Mouse (Mus musculus) lung, embryonic 14.5 days (tissue): ENCODE results near the gene Shc2. TPM values are rescaled to one million over a fixed set of nuclear protein-coding genes. Genes with fewer than 3 reads are reported as not detected.

ENCODE experiments used
- ATAC-seq: fragments of 200-750 bp; cut with Nextera tagmentation; 2 replicates; pipeline ENCODE4 v1.8.0; 2017; ENCODE audit warnings: mild to moderate bottlenecking, moderate TSS enrichment, moderate library complexity; ENCODE audit not compliant: insufficient read depth
- DNase-seq: peaks from one replicate; pipeline ENCODE4 v3.0.0-alpha.2; 2015
- H3K27ac ChIP-seq: fragments of 300-500 bp; sonication (generic); 2 replicates; pipeline ENCODE4 v1.5.1; 2014; ENCODE audit warnings: low read depth, mild to moderate bottlenecking, moderate library complexity
- H3K27me3 ChIP-seq: fragments of 300-500 bp; sonication (generic); 2 replicates; pipeline ENCODE4 v1.6.1; 2014; ENCODE audit warnings: low read length, control low read depth; ENCODE audit not compliant: insufficient read depth
- H3K36me3 ChIP-seq: fragments of 300-500 bp; sonication (generic); 2 replicates; pipeline ENCODE4 v1.6.1; 2014; ENCODE audit warnings: control low read depth; ENCODE audit not compliant: insufficient read depth
- H3K4me1 ChIP-seq: fragments of 300-500 bp; sonication (generic); 2 replicates; pipeline ENCODE4 v1.6.1; 2014; ENCODE audit warnings: antibody characterized with exemption, control low read depth; ENCODE audit not compliant: insufficient read depth
- H3K4me2 ChIP-seq: fragments of 300-500 bp; sonication (generic); 2 replicates; pipeline ENCODE4 v1.6.1; 2014; ENCODE audit warnings: mild to moderate bottlenecking
- H3K4me3 ChIP-seq: fragments of 300-500 bp; sonication (generic); 2 replicates; pipeline ENCODE4 v1.5.1; 2014; ENCODE audit warnings: low read depth, low read length
- H3K9ac ChIP-seq: fragments of 300-500 bp; sonication (generic); 2 replicates; pipeline ENCODE4 v1.6.1; 2014
- H3K9me3 ChIP-seq: fragments of 300-500 bp; sonication (generic); 2 replicates; pipeline ENCODE4 v1.6.1; 2016; ENCODE audit warnings: low read depth, low read length, control low read depth
- CTCF ChIP-seq: IDR thresholded peaks from 2 replicates; pipeline ENCODE4 v1.5.1; 2016; ENCODE audit warnings: antibody characterized with exemption, low read depth
- WGBS: fragments of 180-500 bp; shearing (Covaris S2); extraction: QIAGEN DNeasy Blood & Tissue Kit; methylation state at CpG from one replicate; pipeline ENCODE4 v1.1.7; 2014; 5-methylcytosine and 5-hydroxymethylcytosine counted together
- polyA plus RNA-seq: library from polyadenylated mRNA; unstranded; fragments of >200 nt; fragmentation: Nextera tagmentation; extraction: Ambion mirVana; gene quantifications from 2 replicates; pipeline ENCODE4 v1.2.1, GENCODE M21; 2014

Gene Shc2
- polyA plus RNA-seq, 1 experiment from 2014 or later: 7.1 TPM

GRCm38 (mm10) chr10:79586243-79586642 lies 51.5 kb downstream of the Shc2 start:
- Histone ChIP-seq H3K4me3 (no peak overlapping the region), H3K27me3 (no peaks in the 10 kb centered on the region), H3K27ac (no peak overlapping the region), H3K9me3 (no peaks in the 10 kb centered on the region), H3K4me2 (no peak overlapping the region), H3K9ac (no peak overlapping the region), H3K4me1 (no peaks in the 10 kb centered on the region), H3K36me3 (no peaks in the 10 kb centered on the region)
- DNase-seq (no peak), ATAC-seq (no peak)
- no peak for TF ChIP-seq CTCF
- 64% methylated on average over 8 of the region's 8 CpGs for WGBS

GRCm38 (mm10) chr10:79585723-79586122 lies 52.0 kb downstream of the Shc2 start:
- Histone ChIP-seq H3K4me2 (no peak overlapping the region), H3K36me3 (no peaks in the 10 kb centered on the region), H3K27me3 (no peaks in the 10 kb centered on the region), H3K9ac (no peak overlapping the region), H3K4me3 (no peak overlapping the region), H3K27ac (no peak overlapping the region), H3K9me3 (no peaks in the 10 kb centered on the region), H3K4me1 (no peaks in the 10 kb centered on the region)
- ATAC-seq (no peak), DNase-seq (no peak)
- no peak for TF ChIP-seq CTCF
- 88% methylated on average over 5 of the region's 5 CpGs for WGBS

GRCm38 (mm10) chr10:79585136-79585535 lies 52.6 kb downstream of the Shc2 start:
- DNase-seq (no peak), ATAC-seq (no peak)
- no peak overlapping the region for H3K9ac ChIP-seq
- no peak overlapping the region for H3K4me2 ChIP-seq
- H3K4me1 ChIP-seq: no peaks in the 10 kb centered on the region
- no peaks in the 10 kb centered on the region for H3K27me3 ChIP-seq
- no peak overlapping the region for H3K27ac ChIP-seq
- H3K36me3 ChIP-seq: no peaks in the 10 kb centered on the region
- TF ChIP-seq CTCF: no peak
- no peaks in the 10 kb centered on the region for H3K9me3 ChIP-seq
- 85% methylated on average over 6 of the region's 6 CpGs for WGBS
- H3K4me3 ChIP-seq: no peak overlapping the region

- H3K4me1 ChIP-seq: no peaks in the 10 kb centered on the region
- no peak for DNase-seq
- WGBS: 70% methylated on average over 9 of the region's 9 CpGs
Measured at GRCm38 (mm10) chr10:79584426-79584825, 53.3 kb downstream of the Shc2 start.

GRCm38 (mm10) chr10:79584021-79584420 lies 53.7 kb downstream of the Shc2 start:
- TF ChIP-seq CTCF: no peak
- H3K4me1 ChIP-seq: no peaks in the 10 kb centered on the region
- no peaks in the 10 kb centered on the region for H3K9me3 ChIP-seq
- no peaks in the 10 kb centered on the region for H3K36me3 ChIP-seq
- H3K4me3 ChIP-seq: no peak overlapping the region
- no peak overlapping the region for H3K4me2 ChIP-seq
- H3K27me3 ChIP-seq: no peaks in the 10 kb centered on the region
- WGBS: 44% methylated on average over 7 of the region's 7 CpGs
- DNase-seq (no peak), ATAC-seq (no peak)
- no peak overlapping the region for H3K9ac ChIP-seq
- no peak overlapping the region for H3K27ac ChIP-seq

More at GRCm38 (mm10) chr10:79584426-79584825, 53.3 kb downstream of the Shc2 start:
- Histone ChIP-seq H3K4me3 (no peak overlapping the region), H3K9me3 (no peaks in the 10 kb centered on the region), H3K9ac (no peak overlapping the region), H3K27ac (no peak overlapping the region), H3K27me3 (no peaks in the 10 kb centered on the region), H3K4me2 (no peak overlapping the region), H3K36me3 (no peaks in the 10 kb centered on the region)
- no peak for ATAC-seq
- TF ChIP-seq CTCF: no peak

- no peaks in the 10 kb centered on the region for H3K27me3 ChIP-seq
- no peak for TF ChIP-seq CTCF
- no peaks in the 10 kb centered on the region for H3K36me3 ChIP-seq
- H3K4me3 ChIP-seq: no peak overlapping the region
- no peak overlapping the region for H3K4me2 ChIP-seq
- ATAC-seq (no peak), DNase-seq (no peak)
- no peaks in the 10 kb centered on the region for H3K4me1 ChIP-seq
- H3K9me3 ChIP-seq: no peaks in the 10 kb centered on the region
- 77% methylated on average over 8 of the region's 8 CpGs for WGBS
- no peak overlapping the region for H3K9ac ChIP-seq
- H3K27ac ChIP-seq: no peak overlapping the region
Measured at GRCm38 (mm10) chr10:79581501-79581900, 56.2 kb downstream of the Shc2 start.

- Histone ChIP-seq H3K27ac (no peak overlapping the region), H3K4me1 (no peaks in the 10 kb centered on the region), H3K4me3 (no peak overlapping the region), H3K9me3 (no peaks in the 10 kb centered on the region), H3K27me3 (no peaks in the 10 kb centered on the region), H3K36me3 (no peaks in the 10 kb centered on the region), H3K4me2 (no peak overlapping the region), H3K9ac (no peak overlapping the region)
- DNase-seq (peak; percentile 72), ATAC-seq (no peak)
- 39% methylated on average over 6 of the region's 6 CpGs for WGBS
- peak; percentile 60 for TF ChIP-seq CTCF
Measured at GRCm38 (mm10) chr10:79580811-79581210, 56.9 kb downstream of the Shc2 start.

GRCm38 (mm10) chr10:79580356-79580755 lies 57.4 kb downstream of the Shc2 start:
- WGBS: 70% methylated on average over 7 of the region's 7 CpGs
- TF ChIP-seq CTCF: no peak
- Histone ChIP-seq H3K36me3 (no peaks in the 10 kb centered on the region), H3K27me3 (no peaks in the 10 kb centered on the region), H3K9ac (no peak overlapping the region), H3K27ac (no peak overlapping the region), H3K4me2 (no peak overlapping the region), H3K4me3 (no peak overlapping the region), H3K9me3 (no peaks in the 10 kb centered on the region), H3K4me1 (no peaks in the 10 kb centered on the region)
- ATAC-seq (no peak), DNase-seq (no peak)
